Mouse (Mus musculus): Measurements from ENCODE around the gene Ak2.

Ak2 gene

GRCm38 (mm10) chr4:129034706-129035660 is 43.2 kb downstream of the Ak2 start:
- CTCF ChIA-PET = interaction anchor here (0.6 to 1.4 kb wide), 3 partner anchors 13 to 29 kb away, joined by 3 to 4 read pairs (median 3); no protein-coding TSS in a partner anchor

- CTCF ChIA-PET = interaction anchor here (0.6 to 1.4 kb wide), 2 partner anchors 12 to 28 kb away, joined by 3 read pairs; no protein-coding TSS in a partner anchor
Measured at GRCm38 (mm10) chr4:129035851-129036445, 44.2 kb downstream of the Ak2 start.

- CTCF ChIA-PET = interaction anchor here (0.6 to 1.4 kb wide), 4 partner anchors 9 to 100 kb away, joined by 3 to 6 read pairs (median 4); no protein-coding TSS in a partner anchor
Measured at GRCm38 (mm10) chr4:129047721-129048421, 56.1 kb downstream of the Ak2 start.

- CTCF ChIA-PET = interaction anchor here (0.6 to 1.4 kb wide), 4 partner anchors 9 to 99 kb away, joined by 3 to 6 read pairs (median 4); no protein-coding TSS in a partner anchor
Measured at GRCm38 (mm10) chr4:129048501-129049305, 56.9 kb downstream of the Ak2 start.

GRCm38 (mm10) chr4:129049306-129050011 is 57.7 kb downstream of the Ak2 start:
- CTCF ChIA-PET = interaction anchor here (0.9 kb wide), 1 partner anchor 22 kb away, joined by 9 read pairs; no protein-coding TSS in a partner anchor

- CTCF ChIA-PET = interaction anchor here (0.9 kb wide), 1 partner anchor 23 kb away, joined by 9 read pairs; no protein-coding TSS in a partner anchor
Measured at GRCm38 (mm10) chr4:129050365-129050764, 58.6 kb downstream of the Ak2 start.

GRCm38 (mm10) chr4:129050901-129051417 is 59.2 kb downstream of the Ak2 start:
- CTCF ChIA-PET = no interaction called here

GRCm38 (mm10) chr4:129051461-129052183 is 59.9 kb downstream of the Ak2 start:
- CTCF ChIA-PET = interaction anchor here (0.5 kb wide), 1 partner anchor 11 kb away, joined by 4 read pairs; no protein-coding TSS in a partner anchor

GRCm38 (mm10) chr4:129054757-129055156 is 63.0 kb downstream of the Ak2 start:
- CTCF ChIA-PET = interaction anchor here (0.5 kb wide), 1 partner anchor 13 kb away, joined by 3 read pairs; no protein-coding TSS in a partner anchor

- CTCF ChIA-PET = interaction anchor here (0.7 kb wide), 1 partner anchor 575 kb away, joined by 3 read pairs; no protein-coding TSS in a partner anchor
Measured at GRCm38 (mm10) chr4:129055562-129055961, 63.8 kb downstream of the Ak2 start.

GRCm38 (mm10) chr4:129057533-129058206 is 65.9 kb downstream of the Ak2 start:
- CTCF ChIA-PET = interaction anchor here (1.2 kb wide), 1 partner anchor 9 kb away, joined by 6 read pairs; no protein-coding TSS in a partner anchor

GRCm38 (mm10) chr4:129058207-129059092 is 66.7 kb downstream of the Ak2 start, which contains the start of gene Rnf19b:
Rnf19b (plus strand) TSS chr4:129058271.
- CTCF ChIA-PET = interaction anchor here (0.5 kb wide), 1 partner anchor 19 kb away, joined by 3 read pairs; no protein-coding TSS in a partner anchor

- CTCF ChIA-PET = interaction anchor here (0.5 to 0.6 kb wide), 2 partner anchors 18 to 73 kb away, joined by 3 to 5 read pairs; no protein-coding TSS in a partner anchor
Measured at GRCm38 (mm10) chr4:129059125-129059551, 67.4 kb downstream of the Ak2 start.

- CTCF ChIA-PET = interaction anchor here (0.6 kb wide), 1 partner anchor 73 kb away, joined by 3 read pairs; no protein-coding TSS in a partner anchor
Measured at GRCm38 (mm10) chr4:129059922-129060321, 68.2 kb downstream of the Ak2 start.
